Mouse (Mus musculus) B cell, adult (primary cell): ENCODE data around the gene Olfr183. TPM values are rescaled to one million over a fixed set of nuclear protein-coding genes. Genes with fewer than 3 reads are reported as not detected.

Source experiments
- total RNA-seq: library from RNA; stranded (reverse); gene quantifications from 4 replicates; pipeline ENCODE4 v1.2.4, GENCODE M21; 2023; ENCODE audit not compliant: inconsistent age

Gene Olfr183
- not detected in 4 replicates for total RNA-seq

GRCm38 (mm10) chr16:58995057-58995456, at the start of gene Olfr183:
Gene Olfr183, plus strand, starts transcription at chr16:58995357.

GRCm38 (mm10) chr16:59030191-59030590, 35.0 kb downstream of the Olfr183 start, which contains the start of gene Olfr186:
Gene Olfr186, minus strand, starts transcription at chr16:59030291.

GRCm38 (mm10) chr16:59039710-59040109, 44.6 kb downstream of the Olfr183 start, which contains the start of gene Olfr187:
Gene Olfr187, minus strand, starts transcription at chr16:59039767.

Other genes with a start within 250 kb of the Olfr183 start
- gene Olfr172, start 232.2 kb upstream of the Olfr183 start, total RNA-seq, result not detected in 4 replicates
- not detected in 4 replicates for gene Olfr173, start 195.1 kb upstream of the Olfr183 start, total RNA-seq
- gene Olfr175-ps1, start 168.6 kb upstream of the Olfr183 start, total RNA-seq, result not detected in 4 replicates
- not detected in 4 replicates for gene Olfr177, start 120.6 kb upstream of the Olfr183 start, total RNA-seq
- gene Olfr178, start 103.3 kb upstream of the Olfr183 start, total RNA-seq, result not detected in 4 replicates
- gene Olfr181, start 66.6 kb upstream of the Olfr183 start, total RNA-seq, result not detected in 4 replicates
- not detected in 4 replicates for gene Olfr180, start 66.0 kb upstream of the Olfr183 start, total RNA-seq
- not detected in 4 replicates for gene Olfr186, start 34.9 kb downstream of the Olfr183 start, total RNA-seq
- gene Olfr187, start 44.4 kb downstream of the Olfr183 start, total RNA-seq, result not detected in 4 replicates
- gene Olfr190, start 82.6 kb downstream of the Olfr183 start, total RNA-seq, result not detected in 4 replicates
- not detected in 4 replicates for gene Olfr191, start 94.5 kb downstream of the Olfr183 start, total RNA-seq
- not detected in 4 replicates for gene Olfr193, start 116.5 kb downstream of the Olfr183 start, total RNA-seq
- gene Olfr194, start 125.7 kb downstream of the Olfr183 start, total RNA-seq, result not detected in 4 replicates
- not detected in 4 replicates for gene Olfr195, start 151.7 kb downstream of the Olfr183 start, total RNA-seq
- gene Olfr196, start 175.1 kb downstream of the Olfr183 start, total RNA-seq, result not detected in 4 replicates
- gene Olfr198, start 208.2 kb downstream of the Olfr183 start, total RNA-seq, result not detected in 4 replicates
- not detected in 4 replicates for gene Olfr199, start 224.4 kb downstream of the Olfr183 start, total RNA-seq